Mouse (Mus musculus) bone marrow macrophage, adult 2 months (primary cell): Measurements from ENCODE around the gene Zmat3. TPM values are rescaled to one million over a fixed set of nuclear protein-coding genes. Genes with fewer than 3 reads are reported as not detected.

Experiments used
- H3K27ac ChIP-seq: 2 replicates; pipeline ENCODE4 v1.5.1; 2012; ENCODE audit warnings: low read depth, low read length; ENCODE audit not compliant: insufficient read depth
- H3K4me1 ChIP-seq: 2 replicates; pipeline ENCODE4 v1.6.1; 2012; ENCODE audit warnings: low read length; ENCODE audit not compliant: control insufficient read depth, insufficient read depth
- H3K4me3 ChIP-seq: 2 replicates; pipeline ENCODE4 v1.5.1; 2012; ENCODE audit warnings: mild to moderate bottlenecking, low read length, moderate library complexity; ENCODE audit not compliant: insufficient read depth
- CTCF ChIP-seq: IDR thresholded peaks from 2 replicates; pipeline ENCODE4 v1.5.1; 2012; ENCODE audit warnings: low read depth, mild to moderate bottlenecking, low read length, moderate library complexity
- POLR2A ChIP-seq: IDR thresholded peaks from 2 replicates; pipeline ENCODE4 v1.6.1; 2012; ENCODE audit warnings: mild to moderate bottlenecking, low read depth, low read length, borderline replicate concordance
- polyA plus RNA-seq: library from polyadenylated mRNA; stranded (reverse); fragments of >200 nt; gene quantifications from 2 replicates; pipeline ENCODE4 v1.2.4, GENCODE M21; 2012; ENCODE audit not compliant: missing spikeins, insufficient read depth, insufficient read length

Zmat3 gene
- polyA plus RNA-seq, result 10.0 and 11.6 TPM in 2 replicates

GRCm38 (mm10) chr3:32365546-32366245 lies at the start of gene Zmat3:
TSS of gene Zmat3 (minus strand) at chr3:32366014.
- peak within 1 kb of the TSS; percentile 78 for H3K4me3 ChIP-seq
- peaks cover 35% of the 10 kb centered on the region for H3K4me1 ChIP-seq
- TF ChIP-seq CTCF, result no peak
- TF ChIP-seq POLR2A, result no peak
- peak within 1 kb of the TSS; percentile 72 for H3K27ac ChIP-seq

DNA sequence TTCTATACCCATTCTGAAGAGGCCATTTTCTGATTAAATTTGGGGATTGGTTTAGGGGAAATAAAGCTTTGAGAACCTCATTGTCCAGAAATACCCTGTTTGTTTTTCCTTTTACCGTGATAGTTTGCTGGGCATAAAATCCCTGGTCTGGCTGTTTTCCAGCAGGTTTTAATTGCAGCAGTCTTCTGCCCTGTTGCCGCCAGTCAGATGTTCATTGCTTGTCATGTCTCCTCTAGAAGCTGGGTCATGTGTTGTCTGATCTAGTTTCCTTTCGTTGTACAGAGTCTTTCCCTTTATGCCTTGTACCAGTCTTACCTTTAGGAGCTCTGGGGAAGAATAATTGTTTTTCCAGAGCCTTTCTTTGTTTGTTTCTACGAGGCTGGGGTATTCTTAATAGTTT lies 48.6 kb upstream of the Zmat3 start:
- Histone ChIP-seq H3K27ac (no peak overlapping the region), H3K4me1 (peaks cover 37% of the 10 kb centered on the region), H3K4me3 (no peak overlapping the region)
- TF ChIP-seq POLR2A (no peak), CTCF (no peak)

DNA sequence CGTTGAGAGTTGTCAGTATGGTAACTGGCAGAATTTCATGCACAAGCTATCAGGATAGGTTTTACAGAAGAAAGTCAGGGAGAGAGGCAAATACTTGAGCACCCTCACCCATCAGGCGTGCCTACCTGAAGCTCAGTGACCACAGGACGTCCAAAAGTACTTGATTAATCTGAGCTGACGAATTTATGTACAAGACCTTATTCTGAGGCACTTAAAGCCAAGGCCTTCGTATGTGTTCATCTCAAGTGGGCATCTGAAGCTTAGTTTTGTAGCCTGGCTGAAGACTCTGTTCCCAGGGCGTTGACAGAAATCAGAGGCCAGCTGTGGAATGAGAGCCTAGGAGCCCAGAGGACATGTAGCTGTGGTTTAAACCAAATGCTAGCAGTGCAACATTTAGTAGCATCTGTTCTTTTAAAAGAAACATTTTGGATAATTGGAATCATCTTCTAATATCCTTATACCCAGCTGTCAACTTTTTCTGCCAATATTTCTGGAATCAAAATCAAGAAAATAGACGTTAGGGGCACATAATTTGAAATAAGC lies 46.8 kb upstream of the Zmat3 start:
- peaks cover 38% of the 10 kb centered on the region for H3K4me1 ChIP-seq
- no peak for TF ChIP-seq POLR2A
- no peak for TF ChIP-seq CTCF
- no peak overlapping the region for H3K4me3 ChIP-seq
- H3K27ac ChIP-seq, result no peak overlapping the region

DNA sequence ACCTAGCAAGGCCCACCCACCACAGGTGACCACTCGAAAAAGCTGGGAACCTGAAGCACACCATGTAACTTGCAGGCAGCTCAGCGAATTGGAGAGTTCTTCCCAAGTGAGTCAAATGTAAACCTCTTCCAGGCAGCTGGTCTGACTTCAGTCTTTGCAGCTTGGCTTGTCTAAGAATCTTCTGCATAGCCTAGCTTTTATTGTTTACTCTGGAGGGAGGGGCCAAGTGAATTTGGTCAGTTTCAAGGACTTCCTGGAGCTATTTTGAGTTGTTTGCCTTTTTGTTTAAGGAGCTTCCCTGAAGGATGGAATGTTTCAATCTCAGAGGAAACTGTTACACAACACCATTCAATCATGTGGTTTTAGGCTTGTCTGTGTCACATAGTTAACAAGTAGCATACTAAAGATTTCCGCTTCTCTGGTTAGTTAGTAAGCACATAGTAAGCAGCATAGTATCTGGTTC lies 43.0 kb upstream of the Zmat3 start:
- Histone ChIP-seq H3K27ac (peak overlapping the region; percentile 98), H3K4me1 (peaks cover 26% of the 10 kb centered on the region), H3K4me3 (peak overlapping the region; percentile 31)
- TF ChIP-seq POLR2A (no peak), CTCF (no peak)

DNA sequence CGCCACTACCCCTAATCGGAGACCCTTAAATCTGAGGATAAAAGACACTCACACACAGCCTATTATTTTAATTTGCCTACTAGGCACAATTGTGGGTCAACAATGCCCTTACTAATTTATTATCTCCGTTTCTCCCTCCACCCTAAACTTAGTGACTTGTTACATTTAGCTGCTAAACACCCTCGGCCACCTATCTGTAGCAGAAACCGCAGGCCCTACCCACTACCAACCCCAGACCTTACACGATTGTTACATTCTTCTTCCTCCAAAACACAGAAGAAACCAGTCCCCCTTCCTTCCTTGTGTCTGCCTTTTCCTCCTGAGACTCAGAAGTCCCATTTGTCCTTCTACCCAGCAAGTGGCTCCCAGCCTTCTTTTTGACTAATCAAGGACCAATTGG lies 41.0 kb upstream of the Zmat3 start:
- Histone ChIP-seq H3K27ac (no peak overlapping the region), H3K4me1 (peaks cover 33% of the 10 kb centered on the region), H3K4me3 (no peak overlapping the region)
- no peak for TF ChIP-seq CTCF
- TF ChIP-seq POLR2A, result no peak

GRCm38 (mm10) chr3:32405699-32406098 lies 39.9 kb upstream of the Zmat3 start:
- peaks cover 38% of the 10 kb centered on the region for H3K4me1 ChIP-seq
- no peak overlapping the region for H3K4me3 ChIP-seq
- H3K27ac ChIP-seq, result no peak overlapping the region
- TF ChIP-seq POLR2A (no peak), CTCF (no peak)

DNA sequence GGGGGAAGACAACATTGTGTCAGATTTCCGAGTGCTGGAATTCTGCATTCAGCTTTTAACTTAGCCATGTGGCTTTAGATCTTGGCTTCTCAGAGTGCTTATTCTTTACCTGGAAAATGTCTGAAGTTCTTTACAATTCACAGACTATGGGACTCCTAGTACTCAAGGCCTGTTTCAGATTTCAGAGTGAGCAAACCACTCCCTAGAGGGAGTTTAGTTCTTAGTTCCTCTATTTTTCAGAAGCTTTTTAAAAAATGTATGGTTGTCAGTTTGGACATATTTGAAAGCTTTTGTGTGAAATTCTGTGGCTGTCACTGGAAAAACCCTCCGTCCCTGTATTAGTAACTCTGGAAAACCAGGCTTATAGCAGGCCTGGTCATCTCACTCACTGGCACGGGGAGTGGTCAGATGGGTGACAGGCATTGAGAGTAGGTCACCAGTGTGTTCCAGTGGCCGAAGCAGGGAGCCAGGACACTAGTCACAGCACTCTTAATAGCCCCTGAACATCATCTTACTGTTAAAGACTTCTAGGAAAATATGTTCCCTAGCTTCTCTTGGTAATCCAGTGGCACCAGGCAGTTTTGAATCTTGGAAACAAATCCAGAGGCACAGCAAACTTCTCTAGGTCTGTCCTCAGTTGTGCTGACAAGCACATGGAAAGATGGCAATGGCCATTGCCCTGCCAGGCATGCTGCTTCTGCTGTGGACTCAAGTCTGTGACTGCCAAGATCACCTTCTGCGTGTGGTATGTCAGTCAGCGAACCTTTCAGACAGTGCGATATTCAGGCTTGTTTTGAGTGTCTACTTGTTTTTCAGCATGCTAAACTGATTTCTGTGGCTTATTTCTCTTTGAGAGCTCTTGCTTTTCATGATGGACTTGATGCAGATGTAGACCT lies 37.4 kb upstream of the Zmat3 start:
- TF ChIP-seq CTCF, result no peak
- TF ChIP-seq POLR2A, result no peak
- no peak overlapping the region for H3K4me3 ChIP-seq
- H3K4me1 ChIP-seq, result peaks cover 47% of the 10 kb centered on the region
- peak overlapping the region; percentile 70 for H3K27ac ChIP-seq

GRCm38 (mm10) chr3:32401591-32401990 lies 35.8 kb upstream of the Zmat3 start:
- H3K27ac ChIP-seq, result no peak overlapping the region
- TF ChIP-seq POLR2A, result no peak
- TF ChIP-seq CTCF, result no peak
- H3K4me3 ChIP-seq, result no peak overlapping the region
- H3K4me1 ChIP-seq, result peaks cover 47% of the 10 kb centered on the region

DNA sequence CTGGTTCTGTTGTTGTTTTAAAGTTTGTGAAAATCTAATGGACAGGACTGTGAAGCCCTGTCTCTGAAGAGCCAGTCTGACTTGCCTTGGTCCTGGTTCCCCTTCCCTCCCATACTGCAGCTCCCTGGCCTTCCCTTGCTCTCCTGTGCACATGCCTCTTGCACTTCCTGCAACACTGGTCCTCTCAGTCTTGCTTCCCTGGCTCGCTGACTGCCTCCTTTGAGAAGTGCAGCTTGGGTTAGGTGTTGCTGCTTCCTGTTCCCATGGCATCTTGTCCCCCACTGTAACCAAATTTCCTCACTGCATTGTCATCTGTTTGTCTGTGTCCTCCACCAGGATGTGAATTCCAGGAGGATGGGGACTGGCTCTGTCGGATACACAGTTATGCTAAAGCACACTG lies 34.1 kb upstream of the Zmat3 start:
- no peak overlapping the region for H3K4me3 ChIP-seq
- no peak overlapping the region for H3K27ac ChIP-seq
- H3K4me1 ChIP-seq, result peaks cover 44% of the 10 kb centered on the region
- no peak for TF ChIP-seq POLR2A
- TF ChIP-seq CTCF, result no peak

DNA sequence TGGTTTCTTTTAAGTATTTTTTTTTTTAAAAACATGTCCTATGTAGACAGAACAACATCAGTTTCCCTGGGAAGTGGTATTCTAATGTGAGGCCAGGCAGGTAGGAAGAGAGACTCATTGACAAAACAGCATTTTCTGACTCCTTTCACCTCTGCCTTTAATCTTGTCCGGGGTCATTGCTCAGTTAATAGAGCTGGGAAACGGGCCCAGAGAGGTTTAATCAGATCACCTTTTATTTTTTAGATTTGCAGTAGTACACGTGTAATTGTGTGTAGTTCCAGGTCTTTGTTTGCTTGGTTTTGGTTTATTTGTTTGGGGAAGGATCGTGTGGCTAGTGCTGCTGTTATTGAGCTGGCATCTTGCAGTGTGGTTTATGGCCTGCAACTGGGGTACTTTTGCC lies 33.6 kb upstream of the Zmat3 start:
- H3K4me3 ChIP-seq, result no peak overlapping the region
- no peak for TF ChIP-seq CTCF
- TF ChIP-seq POLR2A, result no peak
- H3K27ac ChIP-seq, result no peak overlapping the region
- peaks cover 46% of the 10 kb centered on the region for H3K4me1 ChIP-seq

DNA sequence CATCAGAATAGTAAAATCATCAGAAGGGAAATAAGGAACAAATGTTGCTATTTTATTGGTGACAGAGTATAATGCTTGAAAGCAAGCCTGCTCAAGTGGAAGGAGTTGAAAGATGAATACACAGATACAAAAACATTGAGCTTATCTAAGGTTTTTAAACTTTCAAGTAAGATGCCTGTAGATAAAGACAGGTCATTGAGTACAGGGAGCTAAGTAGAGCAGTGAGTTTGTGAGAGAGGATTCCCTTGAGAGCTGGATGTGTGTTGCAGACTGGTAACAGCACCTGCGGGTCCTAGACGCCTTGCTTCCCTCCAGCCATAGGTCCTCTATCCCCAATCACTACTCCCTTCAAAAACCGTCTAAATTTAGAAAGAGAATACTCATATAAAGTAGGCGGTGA lies 32.8 kb upstream of the Zmat3 start:
- TF ChIP-seq CTCF (no peak), POLR2A (no peak)
- Histone ChIP-seq H3K4me3 (peak overlapping the region; percentile 34), H3K27ac (no peak overlapping the region; the same call in 1 of the 2 replicates), H3K4me1 (peaks cover 44% of the 10 kb centered on the region)
